Mouse (Mus musculus) forelimb bud, embryonic 11.5 days (tissue): ENCODE results near the gene Mon2.
"Not testable (repeated sequence)": the region's sequence is repeated elsewhere in the genome, so short reads cannot be mapped to it uniquely, and the experiment has no call there.

ENCODE experiments used
- DNase-seq: peaks from one replicate; pipeline ENCODE4 v3.0.0-alpha.2; 2012; ENCODE audit warnings: low read depth, low spot score

The Mon2 gene

DNA sequence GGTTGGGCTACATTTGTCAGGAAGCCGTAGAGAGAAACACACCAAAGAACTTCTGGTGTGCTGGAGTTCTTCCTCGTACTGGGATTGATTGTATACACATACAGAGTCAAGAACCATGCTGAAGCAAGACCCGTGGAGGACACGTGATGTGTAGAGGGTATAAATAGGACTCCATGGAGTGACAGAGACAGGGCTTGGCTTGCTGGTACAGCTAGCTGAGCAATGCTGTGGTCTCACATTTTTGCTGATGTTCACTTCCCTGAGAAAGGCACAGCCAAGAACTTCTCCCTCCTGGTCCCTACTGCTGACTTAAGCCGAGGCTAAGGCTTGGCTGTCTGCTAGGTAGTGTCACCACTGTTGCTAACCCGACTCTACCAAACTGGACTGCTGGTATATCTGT, 15.5 kb downstream of the Mon2 start:
- DNase-seq = no peak

- no peak for DNase-seq
Measured at GRCm38 (mm10) chr10:123057082-123057481, 19.2 kb downstream of the Mon2 start.

DNA sequence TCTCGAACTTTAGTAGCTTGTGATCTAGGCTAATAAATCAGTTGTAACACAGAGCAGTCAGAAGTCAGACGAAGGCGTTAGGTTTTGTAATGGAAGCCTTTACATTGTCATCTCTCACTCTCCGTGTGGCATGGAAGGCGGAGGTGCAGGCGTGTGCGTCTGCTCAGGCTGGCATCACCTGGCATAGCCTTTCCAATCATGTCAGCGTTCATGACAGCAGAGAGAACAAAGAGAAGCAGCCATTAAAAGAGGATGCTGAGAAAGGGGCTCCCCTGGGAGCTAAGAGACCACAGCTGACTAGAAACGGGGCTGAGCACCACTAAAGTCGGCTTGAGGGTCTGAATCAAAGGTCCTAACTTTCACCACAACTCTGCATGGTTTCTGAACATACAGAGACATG, 19.8 kb downstream of the Mon2 start:
- no peak for DNase-seq

DNA sequence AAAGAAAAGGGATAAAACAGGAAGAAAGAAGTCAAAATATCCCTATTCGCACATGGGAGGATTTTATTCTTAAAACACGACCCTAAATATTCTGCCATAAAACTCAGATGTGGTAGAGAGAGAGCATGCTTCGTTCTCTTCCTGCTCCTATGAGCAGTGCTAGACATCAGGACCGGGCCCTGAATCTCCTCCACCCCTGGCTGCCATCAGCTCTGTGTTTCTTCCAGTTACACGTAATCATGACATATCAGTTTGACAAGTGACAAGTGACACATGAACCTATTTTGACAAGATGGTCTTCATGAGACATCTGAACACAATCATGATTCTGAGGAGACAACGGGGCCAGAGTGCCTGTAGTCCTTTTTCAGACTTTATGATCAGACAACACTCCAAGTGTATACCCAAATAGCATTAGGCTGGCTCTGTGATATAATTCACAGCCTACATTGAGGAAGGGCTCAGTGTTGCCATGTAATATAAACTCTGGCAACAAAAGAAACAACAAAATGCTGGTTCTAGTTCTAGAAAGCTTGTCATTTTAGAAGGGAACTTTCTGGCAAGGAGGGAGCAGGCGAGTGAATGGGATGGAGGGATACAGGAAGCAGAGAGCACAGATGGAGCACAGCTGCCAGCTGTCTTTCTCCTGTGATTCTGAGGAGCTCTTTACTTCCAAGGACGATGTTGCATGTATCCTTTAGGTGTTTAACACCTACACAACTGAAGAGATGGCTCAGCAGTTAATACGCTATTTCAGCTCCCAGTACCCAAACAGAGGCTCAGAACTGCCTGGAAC, 20.9 kb downstream of the Mon2 start:
- DNase-seq = no peak

- DNase-seq = no peak
Measured at GRCm38 (mm10) chr10:123053557-123053956, 22.7 kb downstream of the Mon2 start.

GRCm38 (mm10) chr10:123052021-123052420, 24.3 kb downstream of the Mon2 start:
- no peak for DNase-seq

- no peak for DNase-seq
Measured at GRCm38 (mm10) chr10:123048730-123049129, 27.6 kb downstream of the Mon2 start.

- DNase-seq = no peak
Measured at GRCm38 (mm10) chr10:123039936-123040335, 36.4 kb downstream of the Mon2 start.

DNA sequence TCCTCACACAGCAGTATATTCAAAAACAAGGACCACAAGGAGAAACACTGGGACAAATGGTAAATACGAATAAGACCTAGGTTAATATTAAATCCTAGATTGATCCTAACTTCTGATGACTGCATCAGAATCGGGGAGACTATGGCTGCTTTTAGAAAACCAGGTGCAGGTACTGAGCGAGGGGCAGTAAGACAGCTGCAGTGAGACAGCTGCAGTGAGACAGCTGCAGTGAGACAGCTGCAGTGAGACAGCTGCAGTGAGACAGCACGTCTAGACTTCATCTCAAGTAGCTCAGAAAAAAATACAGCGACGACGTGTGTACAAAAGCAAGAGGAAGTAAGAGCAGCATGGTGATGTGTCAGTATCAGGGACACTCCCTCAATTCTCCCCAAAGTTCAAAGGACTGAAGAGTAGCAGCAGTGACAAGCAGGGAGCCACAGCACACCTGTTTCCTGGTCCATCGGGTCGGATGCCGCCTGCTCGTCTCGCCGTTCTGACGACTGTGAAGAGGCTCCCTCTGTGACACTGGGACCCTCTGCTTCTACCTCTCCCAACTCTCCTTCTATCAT, 44.1 kb downstream of the Mon2 start:
- DNase-seq = no peak

DNA sequence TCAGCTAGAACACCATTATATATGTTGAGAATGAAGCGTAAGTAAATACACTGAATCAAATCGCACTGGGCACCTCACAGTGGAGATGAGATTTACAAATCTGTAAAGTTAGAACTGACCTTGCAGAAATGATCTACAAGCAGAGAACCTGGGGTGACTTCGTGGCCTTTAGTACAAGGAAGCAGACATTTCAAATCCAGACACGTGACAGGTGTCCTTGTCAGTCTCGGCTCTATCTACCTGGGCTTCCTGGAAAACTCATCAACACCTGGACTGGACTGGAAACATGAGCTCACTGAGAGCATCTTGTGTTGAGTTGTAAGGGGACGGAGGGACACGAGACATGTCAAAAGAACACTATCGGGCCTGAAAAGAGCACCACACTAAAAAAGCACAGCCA, 44.9 kb downstream of the Mon2 start:
- no peak for DNase-seq

GRCm38 (mm10) chr10:123030589-123030988, 45.7 kb downstream of the Mon2 start:
- DNase-seq = no peak

- no peak for DNase-seq
Measured at GRCm38 (mm10) chr10:123028949-123029348, 47.4 kb downstream of the Mon2 start.

- DNase-seq = not testable (repeated sequence)
Measured at GRCm38 (mm10) chr10:123026736-123027135, 49.6 kb downstream of the Mon2 start.

DNA sequence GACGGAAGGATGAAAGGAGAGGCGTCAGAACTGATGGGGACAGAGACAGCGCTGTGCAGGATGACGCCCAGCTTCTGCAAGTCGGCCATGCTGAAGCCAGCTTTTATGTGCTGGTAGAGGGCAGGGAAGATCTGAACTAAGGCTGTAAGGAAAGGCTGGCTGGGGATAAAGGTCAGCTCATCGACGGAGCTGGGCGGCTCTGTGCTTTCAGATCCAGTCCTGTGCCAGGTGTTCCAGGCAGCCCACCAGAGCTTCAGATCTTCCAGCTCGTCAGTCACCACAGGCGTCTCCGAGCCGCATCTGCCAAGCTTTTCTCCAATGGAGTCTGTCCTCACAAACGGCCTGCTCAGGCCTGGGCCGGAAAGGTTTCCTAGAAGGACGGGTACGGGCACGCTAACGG, 62.9 kb downstream of the Mon2 start:
- DNase-seq = peak; percentile 38

DNA sequence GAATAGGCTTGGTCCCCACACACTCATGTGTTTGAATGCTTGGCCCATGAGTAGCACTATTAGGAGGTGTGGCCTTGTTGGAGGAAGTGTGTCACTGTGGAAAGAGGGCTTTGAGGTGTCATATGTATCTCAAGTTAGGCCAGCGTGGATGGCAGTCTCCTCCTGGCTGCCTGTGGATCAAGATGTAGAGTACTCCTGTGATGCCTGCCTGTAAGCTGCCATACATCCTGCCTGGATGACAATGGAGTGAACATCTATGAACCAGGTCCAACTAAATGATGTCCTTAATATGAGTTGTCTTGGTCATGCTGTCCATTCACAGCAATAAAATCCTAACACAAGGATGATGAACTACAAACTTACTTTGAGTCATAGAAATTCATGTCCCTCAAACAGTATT, 64.9 kb downstream of the Mon2 start:
- DNase-seq = no peak

GRCm38 (mm10) chr10:123005237-123006185, 70.8 kb downstream of the Mon2 start:
- DNase-seq = peak; percentile 66

DNA sequence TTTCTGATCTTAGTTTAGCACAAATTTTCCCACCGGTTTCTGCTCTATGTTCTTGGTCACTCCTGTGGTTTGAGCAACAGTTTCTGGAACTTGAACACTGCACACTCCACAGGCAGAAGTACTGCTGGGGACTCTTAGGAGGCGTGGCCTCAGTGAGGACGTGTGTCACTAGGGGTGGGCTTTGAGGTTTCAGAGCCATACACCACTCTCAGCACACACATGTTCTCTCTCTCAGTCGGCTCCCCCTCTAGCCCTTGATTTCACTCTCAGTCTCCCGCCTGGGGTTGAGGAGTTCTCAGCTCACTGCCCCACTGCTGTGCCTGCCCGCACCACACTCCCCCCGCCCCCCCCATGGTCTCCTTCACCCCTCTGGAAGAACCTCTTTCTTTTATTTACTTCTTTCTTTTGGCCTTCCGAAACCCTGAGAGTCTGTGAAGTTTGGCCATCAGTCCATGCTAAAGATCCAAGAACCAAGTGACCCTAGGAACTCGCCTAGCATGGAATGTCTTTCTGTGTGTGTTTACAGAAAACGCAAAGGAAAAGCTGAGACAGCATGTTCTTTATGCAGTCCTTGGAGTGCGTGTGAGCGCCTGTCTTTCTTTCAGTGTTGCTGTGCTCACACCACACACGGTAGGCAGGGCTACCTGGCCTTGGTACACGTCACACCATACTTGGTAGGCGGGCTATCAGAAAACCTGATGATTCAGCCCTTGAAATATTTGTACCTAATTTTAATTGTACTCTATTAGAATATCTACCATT, 71.6 kb downstream of the Mon2 start:
- no peak for DNase-seq

DNA sequence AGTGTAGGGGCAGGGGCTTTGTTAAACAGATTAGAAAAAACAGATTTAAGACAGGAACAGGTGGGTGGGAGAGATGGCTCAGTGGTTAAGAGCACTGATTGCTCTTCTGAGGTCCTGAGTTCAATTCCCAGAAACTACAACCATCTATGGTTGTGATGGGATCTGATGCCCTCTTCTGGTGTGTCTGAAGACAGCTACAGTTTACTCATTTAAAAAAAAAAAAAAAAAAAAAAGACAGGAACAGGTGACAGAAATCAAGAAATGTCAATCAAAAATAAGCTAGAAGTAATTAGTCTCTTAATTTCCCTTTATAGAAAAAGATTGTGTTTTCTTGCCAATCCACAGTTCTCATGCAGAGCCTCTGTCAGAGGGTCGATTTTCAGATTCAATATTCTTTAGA, 74.3 kb downstream of the Mon2 start:
- DNase-seq = no peak

GRCm38 (mm10) chr10:123001363-123001762, 74.9 kb downstream of the Mon2 start:
- DNase-seq = no peak

DNA sequence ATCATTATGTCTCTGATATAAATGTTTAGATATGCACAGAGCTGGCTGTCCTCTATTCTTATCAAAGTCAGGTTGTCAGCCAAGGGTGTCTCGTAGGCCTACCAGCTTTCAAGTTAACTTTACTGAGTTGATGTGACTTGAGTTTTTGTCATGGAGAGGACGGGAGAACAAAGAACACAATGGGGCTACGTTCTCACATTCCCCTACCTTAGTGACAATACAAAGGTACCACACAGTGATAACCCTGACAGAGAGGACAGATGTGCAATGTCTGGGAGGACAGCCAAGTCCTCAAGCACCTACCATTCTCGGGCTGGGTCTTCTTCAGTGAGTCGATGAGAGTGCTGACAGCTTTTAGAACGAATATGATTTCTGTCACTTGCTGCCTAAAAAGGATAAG, 76.9 kb downstream of the Mon2 start:
- no peak for DNase-seq

DNA sequence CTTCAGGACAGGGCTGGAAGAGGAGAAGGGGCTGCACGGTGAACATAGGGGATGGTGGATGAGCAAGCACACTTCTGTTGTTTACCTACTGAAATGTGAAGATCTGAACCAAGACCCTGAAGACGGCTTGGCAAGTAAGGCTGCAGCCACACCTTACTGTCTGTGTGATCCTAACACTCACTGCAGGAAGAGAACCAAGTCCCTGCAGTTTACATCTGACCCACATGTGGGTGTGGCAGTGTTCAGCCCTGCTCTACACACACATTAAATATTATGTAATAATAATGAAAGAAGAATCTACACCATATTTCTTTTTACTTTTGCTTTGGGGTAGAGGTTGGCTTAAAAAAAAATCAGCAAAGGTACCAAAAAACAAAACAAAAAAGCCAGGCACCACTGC, 78.5 kb downstream of the Mon2 start:
- no peak for DNase-seq
